Mouse (Mus musculus) T-cell, adult 66 days (primary cell): ENCODE results near the gene Parl. TPM values are rescaled to one million over a fixed set of nuclear protein-coding genes. Genes with fewer than 3 reads are reported as not detected.

Source experiments
- total RNA-seq, 2 experiments: library from RNA; stranded (reverse); gene quantifications; 3 replicates in 1 of 2; 4 replicates in 1 of 2; pipeline ENCODE4 v1.2.4; 2023

Gene Parl
- total RNA-seq = 10 to 100 TPM; 68.3 to 70.2 TPM

DNA sequence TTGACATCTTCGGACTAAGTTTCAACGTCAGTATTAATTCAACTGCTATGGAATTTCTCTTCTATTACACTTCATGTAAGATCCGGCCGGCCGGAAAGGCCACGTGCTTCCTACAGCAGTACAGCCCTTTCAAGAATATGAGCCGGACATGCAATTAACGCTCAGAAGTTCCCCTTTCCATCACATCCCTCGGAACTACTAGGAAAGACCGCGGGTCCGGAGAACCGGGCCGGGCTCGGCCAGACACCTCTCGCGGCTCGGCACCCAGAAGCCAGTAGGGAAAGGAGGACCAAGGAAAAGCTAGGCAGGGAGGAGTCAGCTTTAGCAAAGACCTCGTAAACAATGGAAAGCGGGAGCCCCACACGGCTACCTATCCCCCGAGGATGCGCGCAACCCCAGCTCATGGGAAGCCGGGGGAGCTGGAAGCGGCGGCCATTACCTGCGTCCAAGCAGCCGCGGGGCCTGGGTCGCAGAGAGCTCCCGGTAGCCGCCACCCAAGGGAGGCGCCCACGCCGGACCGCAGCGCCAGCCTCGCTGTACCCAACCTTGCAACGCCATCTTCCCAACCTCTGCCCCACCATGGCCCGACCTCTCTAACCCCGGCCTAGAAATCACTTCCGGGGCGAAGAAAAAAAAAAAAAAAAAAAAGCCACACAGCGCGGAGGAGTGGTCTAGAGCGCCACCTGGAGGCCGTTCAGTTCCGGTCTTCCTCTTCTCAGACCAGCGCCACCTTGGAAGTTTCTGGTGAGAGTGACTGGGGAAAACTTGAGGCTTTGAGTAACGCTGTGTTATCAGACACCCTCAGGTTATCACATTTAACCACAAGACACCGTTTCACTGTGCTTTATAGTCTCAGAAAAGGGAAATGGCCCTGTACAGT, at the start of gene Parl:
Gene Parl (minus strand): TSS at position 618 of the 880 bp plus-strand sequence.

DNA sequence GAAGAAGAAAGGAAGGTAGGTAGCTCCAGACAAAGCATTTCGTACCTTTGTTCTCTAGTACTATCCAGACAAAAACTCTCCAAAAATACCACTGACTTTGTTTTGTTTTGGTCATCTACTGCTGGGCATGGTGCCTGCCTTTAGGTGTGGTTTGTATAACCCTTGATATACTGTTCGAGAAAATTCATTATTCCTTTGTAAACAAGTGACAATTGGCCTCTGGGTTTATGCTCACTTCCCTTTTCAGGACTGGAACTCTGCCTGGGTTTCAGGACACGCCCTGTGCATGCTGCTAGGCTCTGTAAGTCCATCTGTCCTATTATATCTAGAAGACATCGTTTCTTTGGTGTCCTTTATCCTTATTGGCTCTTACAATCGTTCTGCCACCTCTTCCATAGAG, 23.1 kb upstream of the Parl start, which contains the start of gene Cyp2ab1:
Gene Cyp2ab1 (minus strand): TSS at position 119 of the 400 bp plus-strand sequence.

DNA sequence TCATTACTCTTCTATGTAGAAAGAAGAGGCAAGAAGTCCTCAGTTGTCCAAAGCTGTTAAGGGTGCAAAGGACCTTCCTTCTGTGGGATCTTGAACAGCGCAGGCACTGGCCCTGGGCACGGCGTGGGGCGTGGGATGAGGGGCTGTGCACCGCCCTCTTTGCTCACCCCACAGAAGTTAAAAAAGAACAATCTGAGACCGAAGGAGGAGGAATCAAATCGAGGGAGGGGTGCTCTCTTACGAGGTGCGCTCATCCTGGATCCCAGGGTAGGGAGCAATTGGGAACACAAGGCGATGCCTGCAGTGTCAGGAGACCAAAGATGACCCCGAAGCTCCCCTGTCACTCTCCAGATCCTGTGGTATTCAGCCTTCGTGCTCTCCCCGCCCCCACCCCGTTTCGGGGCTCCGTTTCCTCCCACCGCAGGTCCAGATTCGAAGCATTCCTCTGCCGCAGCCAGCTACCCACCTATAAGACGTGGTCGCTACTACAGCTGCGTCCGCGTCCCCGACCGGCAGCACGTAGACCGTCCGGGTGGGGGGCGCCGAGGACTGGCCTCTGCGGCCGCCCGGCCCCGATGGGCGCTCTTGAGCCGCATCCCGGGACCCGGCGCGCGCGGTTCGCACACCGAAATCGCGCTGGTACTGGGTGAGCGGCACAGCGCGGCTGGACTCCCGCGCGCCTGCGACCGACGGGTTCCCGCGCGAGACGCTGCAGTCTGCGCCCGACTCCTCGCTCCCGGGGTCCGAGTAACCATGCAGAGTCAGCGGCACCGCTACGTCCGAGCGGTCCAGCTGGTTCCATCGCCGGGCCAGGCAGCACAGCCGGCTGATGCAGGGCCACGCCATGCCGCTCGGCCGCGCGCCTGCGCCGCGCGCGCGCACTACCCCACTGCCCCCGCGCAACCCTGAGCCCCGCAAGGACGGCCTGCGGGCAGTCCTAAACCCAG, 61.4 kb downstream of the Parl start, which contains the start of gene Map6d1:
Gene Map6d1 (minus strand): TSS at position 891 of the 947 bp plus-strand sequence.

Other genes starting within 250 kb of the Parl start
- 100 to 1,000 TPM; 137 to 138 TPM for gene Klhl24, start 204.8 kb downstream of the Parl start, total RNA-seq
- gene Yeats2, start 161.3 kb downstream of the Parl start, total RNA-seq = 10 to 100 TPM; 82.0 to 87.2 TPM
- not detected for gene Map6d1, start 61.0 kb downstream of the Parl start, total RNA-seq
- gene Cyp2ab1, start 23.0 kb upstream of the Parl start, total RNA-seq = under 1 TPM; 0.27 to 0.70 TPM
- 10 to 100 TPM; 74.4 to 79.5 TPM for gene Abcc5, start 124.0 kb upstream of the Parl start, total RNA-seq
- 10 to 100 TPM; 50.6 to 52.9 TPM for gene Eif2b5, start 196.4 kb upstream of the Parl start, total RNA-seq
- gene Dvl3, start 214.6 kb upstream of the Parl start, total RNA-seq = 10 to 100 TPM; 42.8 to 42.9 TPM
- 100 to 1,000 TPM; 172 to 203 TPM for gene Ap2m1, start 233.1 kb upstream of the Parl start, total RNA-seq
- 100 to 1,000 TPM in 1 of 2 experiments, 10 to 100 TPM in 1; 88.3 to 112 TPM for gene Abcf3, start 246.2 kb upstream of the Parl start, total RNA-seq